Mouse (Mus musculus) midbrain, embryonic 14.5 days (tissue): Measurements from ENCODE around the gene Mup3. TPM values are rescaled to one million over a fixed set of nuclear protein-coding genes. Genes with fewer than 3 reads are reported as not detected.

ENCODE experiments used
- polyA plus RNA-seq: library from polyadenylated mRNA; unstranded; fragments of >200 nt; fragmentation: Nextera tagmentation; extraction: Ambion mirVana; gene quantifications from 2 replicates; pipeline ENCODE4 v1.2.1, GENCODE M21; 2014

The Mup3 gene
- polyA plus RNA-seq, 1 experiment from 2014 or later: not detected

Other genes with a start within 250 kb of the Mup3 start
- gene Mup20, start 33.2 kb downstream of the Mup3 start, polyA plus RNA-seq: not detected in 2 replicates
- gene Mup21, start 63.5 kb upstream of the Mup3 start, polyA plus RNA-seq: not detected in 2 replicates
- gene Zfp37, start 143.7 kb upstream of the Mup3 start, polyA plus RNA-seq: 35.8 and 39.2 TPM in 2 replicates
- gene Slc31a2, start 175.2 kb upstream of the Mup3 start, polyA plus RNA-seq: 9.2 and 10.2 TPM in 2 replicates